Mouse (Mus musculus): ENCODE data around the gene Mcat.

Gene Mcat

GRCm38 (mm10) chr15:83563327-83563856, at the start of gene Mcat, which contains the start of gene Tspo:
Gene Mcat, minus strand, starts transcription at chr15:83563787.
Gene Tspo, plus strand, starts transcription at chr15:83563592.
- DNase-seq: peak; percentile 86

GRCm38 (mm10) chr15:83607115-83607802, 43.7 kb upstream of the Mcat start:
- peak; percentile 85 for DNase-seq

GRCm38 (mm10) chr15:83606700-83607099, 43.1 kb upstream of the Mcat start:
- no peak for DNase-seq

- DNase-seq: no peak
These were observed 42.6 kb upstream of the Mcat start for GRCm38 (mm10) chr15:83606216-83606615.

GRCm38 (mm10) chr15:83603426-83603825, 39.8 kb upstream of the Mcat start:
- DNase-seq: peak; percentile 60

GRCm38 (mm10) chr15:83603046-83603396, 39.4 kb upstream of the Mcat start:
- peak; percentile 83 for DNase-seq

GRCm38 (mm10) chr15:83602372-83603045, 38.9 kb upstream of the Mcat start:
- peak; percentile 77 for DNase-seq

GRCm38 (mm10) chr15:83601185-83601584, 37.6 kb upstream of the Mcat start:
- peak; percentile 65 for DNase-seq

- DNase-seq: no peak
These were observed 33.2 kb upstream of the Mcat start for GRCm38 (mm10) chr15:83596833-83597232.

GRCm38 (mm10) chr15:83595364-83595711, 31.8 kb upstream of the Mcat start:
- DNase-seq: no peak

- peak; percentile 95 for DNase-seq
These were observed 31.2 kb upstream of the Mcat start, which contains the start of gene Ttll12 for GRCm38 (mm10) chr15:83594513-83595363. Gene Ttll12, minus strand, starts transcription at chr15:83595157.

- peak; percentile 56 for DNase-seq
These were observed 30.3 kb upstream of the Mcat start for GRCm38 (mm10) chr15:83593702-83594512.

GRCm38 (mm10) chr15:83593189-83593585, 29.6 kb upstream of the Mcat start:
- no peak for DNase-seq

- no peak for DNase-seq
These were observed 28.9 kb upstream of the Mcat start for GRCm38 (mm10) chr15:83592260-83593188.

GRCm38 (mm10) chr15:83591758-83592157, 28.2 kb upstream of the Mcat start:
- DNase-seq: no peak

- no peak for DNase-seq
These were observed 27.3 kb upstream of the Mcat start for GRCm38 (mm10) chr15:83590841-83591240.

- no peak for DNase-seq
These were observed 21.2 kb upstream of the Mcat start for GRCm38 (mm10) chr15:83584741-83585220.

GRCm38 (mm10) chr15:83583419-83584156, 20.0 kb upstream of the Mcat start:
- DNase-seq: peak; percentile 78

GRCm38 (mm10) chr15:83582931-83583330, 19.3 kb upstream of the Mcat start:
- no peak for DNase-seq

GRCm38 (mm10) chr15:83576651-83577050, 13.1 kb upstream of the Mcat start:
- no peak for DNase-seq
